Mouse (Mus musculus): Measurements from ENCODE around the gene Tuba1b.
"Not testable (repeated sequence)": the region's sequence is repeated elsewhere in the genome, so short reads cannot be mapped to it uniquely, and the experiment has no call there.

Tuba1b gene

DNA sequence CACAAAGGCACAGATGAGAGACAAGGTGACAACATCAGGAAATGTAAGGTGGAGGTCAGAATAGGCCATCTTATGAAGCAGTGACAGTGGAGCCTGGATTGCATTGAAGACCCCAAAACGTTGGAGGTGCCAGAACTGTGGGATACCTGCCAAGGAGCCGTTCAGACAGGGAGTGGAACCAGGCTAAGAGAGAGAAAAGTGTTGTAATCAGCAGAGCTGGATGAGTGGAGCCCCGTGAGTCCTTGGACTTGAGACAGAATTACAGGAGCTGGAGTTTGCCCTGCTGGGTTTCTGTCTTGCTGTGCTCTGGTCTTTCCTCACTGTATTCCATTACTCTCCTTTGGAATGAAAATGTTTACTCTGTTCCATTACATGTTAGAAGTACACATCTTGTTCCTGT lies 11.8 kb downstream of the Tuba1b start:
- no peak for DNase-seq (ENCODE audit: low spot score)

GRCm38 (mm10) chr15:98921510-98921909 lies 12.9 kb downstream of the Tuba1b start:
- DNase-seq (ENCODE audit: low spot score): no peak

DNA sequence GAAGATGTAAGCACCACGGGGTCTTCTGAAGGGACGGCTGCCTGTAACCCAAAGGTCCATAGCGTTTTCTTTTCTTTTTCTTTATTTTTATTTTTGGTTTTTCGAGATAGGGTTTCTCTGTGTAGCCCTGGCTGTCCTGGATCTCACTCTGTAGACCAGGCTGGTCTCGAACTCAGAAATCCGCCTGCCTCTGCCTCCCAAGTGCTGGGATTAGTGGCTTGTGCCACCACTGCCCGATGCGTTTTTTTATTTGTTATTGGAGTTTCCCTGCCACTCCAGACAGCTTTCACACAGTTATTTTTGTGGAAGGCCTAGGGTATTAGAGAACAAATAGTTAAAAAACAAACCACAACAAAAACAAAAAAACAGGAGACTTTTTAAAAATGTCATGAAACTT lies 15.9 kb downstream of the Tuba1b start:
- not testable (repeated sequence) for DNase-seq (ENCODE audit: low spot score)

DNA sequence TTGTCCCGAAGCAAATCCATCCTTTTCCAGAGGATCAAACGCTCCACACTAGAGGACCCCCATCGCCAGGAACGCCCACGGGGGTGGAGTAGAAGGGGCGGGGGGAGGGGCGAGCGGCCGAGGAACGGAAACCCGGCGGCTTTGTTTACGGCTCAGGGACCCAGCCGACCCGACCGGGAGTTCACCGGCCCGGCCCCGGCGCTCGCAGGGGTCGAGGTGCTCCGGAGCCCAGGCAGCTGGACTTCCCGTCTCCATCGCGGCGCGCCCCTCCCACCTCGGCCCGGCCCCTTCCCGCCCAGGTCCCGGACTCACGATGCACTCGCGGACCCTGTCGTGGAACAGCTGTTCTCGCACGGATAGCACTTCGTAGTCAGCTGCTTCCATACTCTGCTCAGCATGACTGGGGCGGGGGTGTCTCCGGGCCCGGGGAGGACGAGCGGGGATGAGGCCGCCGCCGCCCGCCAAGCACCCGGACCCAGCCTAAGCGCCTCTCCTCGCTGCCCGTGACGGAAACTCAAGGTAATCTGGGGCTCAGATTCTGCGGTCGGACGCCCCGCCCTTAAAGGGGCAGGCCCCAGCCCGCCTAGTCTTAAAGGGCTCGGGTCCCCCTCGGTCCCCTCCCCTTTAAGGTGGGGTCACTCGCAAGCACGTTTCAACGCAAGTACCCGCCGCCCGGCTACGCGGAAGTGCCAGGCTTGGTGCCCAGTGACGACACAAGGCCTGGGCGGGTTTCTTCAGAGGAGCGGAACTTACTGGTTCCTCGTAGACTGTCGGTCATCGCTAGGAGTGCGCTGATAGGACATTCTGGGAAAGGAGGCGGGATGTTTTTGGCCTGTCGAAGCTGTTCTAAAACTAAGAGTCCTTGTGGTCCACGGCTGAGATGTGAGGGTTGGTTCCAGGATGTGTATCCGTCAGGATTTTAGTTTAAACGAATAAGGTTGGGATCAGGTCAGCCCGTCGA lies 16.5 kb downstream of the Tuba1b start, which contains the start of gene Lmbr1l:
Gene Lmbr1l (minus strand): TSS at position 694 of the 961 bp plus-strand sequence.
- peak; percentile 99 for DNase-seq (ENCODE audit: low spot score)

DNA sequence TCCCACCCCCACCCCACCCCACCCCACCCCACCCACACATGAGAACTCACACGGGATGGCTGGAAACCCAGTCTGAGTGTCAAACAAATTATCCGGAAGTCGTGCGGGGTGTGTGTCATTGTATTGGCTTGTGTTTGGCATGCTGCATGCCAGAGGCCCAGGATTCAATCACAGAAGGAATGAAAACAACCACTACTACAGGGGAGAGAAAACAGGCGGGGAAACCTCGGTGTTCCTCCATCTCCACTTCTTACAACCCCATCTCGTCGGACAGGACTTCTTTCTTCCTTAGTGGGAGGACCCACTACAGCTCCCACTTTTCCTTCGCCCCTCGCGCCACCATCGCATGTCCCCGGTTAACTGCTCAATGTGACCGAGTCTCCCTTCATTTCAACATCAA lies 17.3 kb downstream of the Tuba1b start:
- no peak for DNase-seq (ENCODE audit: low spot score)

DNA sequence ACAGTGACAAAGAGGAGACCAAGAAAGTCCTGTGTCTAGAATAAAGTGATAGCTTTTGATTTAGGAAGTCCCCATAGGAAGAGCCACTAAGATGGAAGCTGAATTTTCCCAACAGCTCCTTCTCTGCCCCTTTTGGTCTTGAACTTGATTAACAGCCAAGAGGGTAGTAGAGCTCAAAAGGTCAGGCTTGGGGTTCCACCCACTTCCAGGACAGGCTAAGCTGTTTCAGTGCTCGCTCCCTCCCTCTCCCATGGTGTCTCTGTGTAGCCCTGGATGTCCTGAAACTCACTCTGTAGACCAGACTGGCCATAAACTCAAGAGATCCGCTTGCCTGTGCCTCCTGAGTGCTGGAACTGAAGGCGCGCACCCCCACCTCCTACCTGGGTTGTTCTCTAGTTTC lies 18.3 kb downstream of the Tuba1b start:
- no peak for DNase-seq (ENCODE audit: low spot score)

DNA sequence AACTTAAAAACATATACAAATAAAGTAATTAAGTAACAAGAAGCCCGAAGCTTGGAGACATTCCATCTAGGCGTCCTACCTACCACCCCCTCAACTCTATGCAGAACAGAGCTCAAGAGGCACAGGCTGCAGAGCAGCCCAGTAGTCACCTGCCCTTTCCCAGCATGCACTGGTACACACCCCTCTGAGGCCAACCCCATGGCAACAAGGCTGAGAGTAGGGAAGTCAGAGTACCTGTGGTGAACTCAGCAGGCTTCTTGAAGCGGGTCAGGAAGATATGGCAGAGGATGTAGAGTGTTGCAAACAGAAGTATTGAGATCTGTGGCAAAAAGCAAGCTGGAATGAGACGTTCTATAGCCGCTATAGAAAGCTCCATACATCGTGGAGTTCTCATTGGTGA lies 19.5 kb downstream of the Tuba1b start:
- DNase-seq (ENCODE audit: low spot score): no peak

DNA sequence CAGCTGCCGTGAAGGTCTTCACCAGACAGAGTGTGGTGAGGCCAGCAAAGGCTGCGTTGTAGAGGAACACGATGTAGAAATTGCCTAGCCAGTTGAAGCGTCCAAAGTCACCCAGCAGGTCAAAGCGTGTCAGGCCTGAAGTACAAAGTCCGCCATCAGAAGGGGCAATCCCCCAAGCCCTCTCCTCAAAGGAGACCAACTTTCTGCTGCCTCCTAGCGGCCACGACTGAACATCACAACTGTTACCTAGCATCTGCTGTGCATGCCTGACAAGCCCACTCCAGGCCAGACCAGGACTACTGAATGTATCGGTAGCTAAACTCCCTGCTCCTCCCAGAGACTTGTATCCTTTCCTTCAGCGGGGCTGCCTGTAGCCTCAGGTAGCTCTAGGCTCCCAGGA lies 29.7 kb downstream of the Tuba1b start:
- DNase-seq (ENCODE audit: low spot score): no peak

DNA sequence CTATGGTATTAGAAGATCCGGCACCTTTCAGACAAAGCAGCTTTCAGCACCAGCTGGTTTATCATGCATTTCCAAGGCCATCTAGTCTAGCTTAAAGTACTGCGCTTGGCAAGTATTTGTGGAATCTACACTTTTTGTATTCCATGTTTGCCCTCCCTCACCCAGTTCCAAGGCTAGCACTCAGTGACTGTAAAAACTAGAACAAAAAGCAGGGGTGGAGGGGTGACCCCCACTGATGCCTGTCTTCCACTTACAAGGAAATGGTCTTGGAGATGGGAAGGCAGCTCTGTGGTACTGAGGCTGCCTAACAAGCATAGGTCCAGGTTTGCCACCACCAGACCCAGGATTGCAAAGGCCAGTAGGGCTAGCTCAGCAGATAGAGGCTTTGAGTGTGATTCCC lies 31.8 kb downstream of the Tuba1b start:
- DNase-seq (ENCODE audit: low spot score): no peak

- no peak for DNase-seq (ENCODE audit: low spot score)
These were observed 32.8 kb downstream of the Tuba1b start for GRCm38 (mm10) chr15:98901530-98901929.

DNA sequence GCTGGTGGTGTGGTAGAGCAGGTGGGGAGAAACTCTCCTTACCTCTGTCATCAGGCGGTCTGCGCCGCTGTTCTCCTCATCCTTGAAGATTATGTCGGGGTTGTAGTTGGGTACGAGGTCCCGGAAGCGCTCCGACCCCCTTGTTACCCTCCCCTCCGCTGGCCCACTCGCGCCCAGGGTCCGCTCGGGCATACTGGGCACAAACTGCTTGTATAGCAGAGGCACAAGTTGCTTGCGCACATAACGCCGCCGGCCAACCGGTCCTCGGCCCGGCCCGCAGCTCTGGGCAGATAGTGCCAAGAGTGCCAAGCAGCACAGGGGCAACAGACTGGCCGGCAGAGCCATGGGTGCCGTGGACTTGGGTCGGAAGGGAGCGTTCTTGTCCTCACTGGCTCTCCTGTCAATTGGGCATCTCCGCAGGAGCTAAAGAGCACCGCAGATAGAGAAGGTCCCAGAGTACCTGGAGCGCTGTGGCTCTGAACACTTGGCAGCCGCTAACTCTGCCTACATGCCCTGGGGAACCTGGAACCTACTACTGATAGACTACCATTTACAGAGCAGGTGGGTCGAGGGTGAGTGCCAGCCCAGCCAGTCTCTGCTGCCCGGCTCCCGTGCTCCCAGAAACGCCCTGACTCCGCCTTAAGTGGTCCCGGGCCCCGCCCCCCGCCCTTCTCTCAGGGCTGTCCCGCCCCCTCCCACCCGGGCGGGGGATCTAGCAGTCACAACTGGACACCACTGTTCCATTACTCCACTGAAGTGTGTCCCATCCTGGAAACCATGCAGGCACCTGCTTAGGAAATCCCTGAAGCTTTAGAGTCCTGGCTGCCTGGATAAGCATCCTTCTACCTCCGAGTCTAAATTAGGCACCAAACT lies 36.2 kb downstream of the Tuba1b start, which contains the start of gene Dhh:
Gene Dhh (minus strand): TSS at position 613 of the 873 bp plus-strand sequence.
- DNase-seq (ENCODE audit: low spot score): peak; percentile 66

DNA sequence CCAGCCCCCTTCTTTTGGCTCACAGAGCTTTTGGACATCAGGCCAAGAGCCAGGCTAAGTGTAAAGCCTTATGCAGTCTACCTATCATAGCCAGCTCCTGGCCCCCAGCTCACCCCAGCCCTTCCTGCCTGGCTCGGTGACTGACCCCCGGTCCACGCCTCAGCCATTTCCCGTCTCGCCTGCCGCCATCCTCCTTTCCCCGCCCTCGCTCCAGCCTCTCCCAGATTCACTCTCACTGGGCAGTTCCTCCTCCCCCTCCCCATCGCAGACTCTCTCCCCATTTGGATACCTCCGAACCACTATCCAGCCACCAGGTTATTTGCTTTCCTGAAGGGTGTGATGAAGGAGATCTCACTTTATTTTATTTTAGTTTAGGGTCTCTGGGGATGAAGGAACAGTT lies 36.9 kb downstream of the Tuba1b start:
- peak; percentile 44 for DNase-seq (ENCODE audit: low spot score)

DNA sequence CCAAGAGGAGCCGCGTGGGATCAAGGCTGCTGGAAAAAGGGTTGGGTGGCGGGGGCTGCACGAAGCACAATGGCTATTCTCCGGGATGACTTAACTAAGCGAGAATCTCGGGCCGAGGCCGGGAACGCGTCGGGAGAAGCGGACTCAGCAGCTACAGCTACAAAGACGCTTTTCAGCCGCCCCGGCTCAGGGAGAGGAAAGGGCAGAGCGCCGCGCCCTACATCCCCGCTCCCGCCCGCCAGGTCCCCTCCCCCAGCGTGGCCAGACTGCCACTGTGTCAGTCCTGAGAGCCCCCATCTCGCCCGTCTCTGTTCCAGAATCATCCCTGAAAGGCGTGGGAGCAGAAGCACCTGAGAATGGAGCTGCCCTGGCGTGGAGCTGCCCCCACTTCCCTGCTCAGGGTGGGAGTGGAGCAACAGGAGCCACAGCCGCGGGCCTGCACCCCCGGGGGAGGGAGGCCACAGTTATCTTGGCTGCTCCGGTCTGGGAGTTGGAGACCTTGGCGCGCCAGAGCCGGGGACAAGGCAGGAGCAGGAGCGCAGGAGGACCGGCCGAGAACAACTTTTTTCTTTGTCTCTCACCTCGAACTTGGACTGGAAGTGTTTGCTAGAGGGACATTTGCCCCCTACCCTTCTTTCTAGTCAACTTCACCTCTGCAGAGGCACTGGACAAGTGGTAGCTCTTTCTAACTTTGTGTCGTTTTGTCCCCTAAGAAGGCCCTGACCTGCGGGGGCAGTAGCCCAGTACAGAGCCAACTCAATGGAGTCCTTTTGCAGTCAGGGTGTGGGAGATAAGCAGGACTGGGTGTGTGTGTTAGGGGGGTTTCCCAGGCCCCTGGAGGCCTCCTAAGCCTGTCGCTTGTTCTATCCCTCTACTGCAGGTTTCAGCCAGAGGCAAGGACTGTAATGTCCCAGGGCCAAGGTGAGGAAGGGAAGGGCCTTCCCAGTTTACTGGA lies 38.5 kb downstream of the Tuba1b start:
- peak; percentile 82 for DNase-seq (ENCODE audit: low spot score)

DNA sequence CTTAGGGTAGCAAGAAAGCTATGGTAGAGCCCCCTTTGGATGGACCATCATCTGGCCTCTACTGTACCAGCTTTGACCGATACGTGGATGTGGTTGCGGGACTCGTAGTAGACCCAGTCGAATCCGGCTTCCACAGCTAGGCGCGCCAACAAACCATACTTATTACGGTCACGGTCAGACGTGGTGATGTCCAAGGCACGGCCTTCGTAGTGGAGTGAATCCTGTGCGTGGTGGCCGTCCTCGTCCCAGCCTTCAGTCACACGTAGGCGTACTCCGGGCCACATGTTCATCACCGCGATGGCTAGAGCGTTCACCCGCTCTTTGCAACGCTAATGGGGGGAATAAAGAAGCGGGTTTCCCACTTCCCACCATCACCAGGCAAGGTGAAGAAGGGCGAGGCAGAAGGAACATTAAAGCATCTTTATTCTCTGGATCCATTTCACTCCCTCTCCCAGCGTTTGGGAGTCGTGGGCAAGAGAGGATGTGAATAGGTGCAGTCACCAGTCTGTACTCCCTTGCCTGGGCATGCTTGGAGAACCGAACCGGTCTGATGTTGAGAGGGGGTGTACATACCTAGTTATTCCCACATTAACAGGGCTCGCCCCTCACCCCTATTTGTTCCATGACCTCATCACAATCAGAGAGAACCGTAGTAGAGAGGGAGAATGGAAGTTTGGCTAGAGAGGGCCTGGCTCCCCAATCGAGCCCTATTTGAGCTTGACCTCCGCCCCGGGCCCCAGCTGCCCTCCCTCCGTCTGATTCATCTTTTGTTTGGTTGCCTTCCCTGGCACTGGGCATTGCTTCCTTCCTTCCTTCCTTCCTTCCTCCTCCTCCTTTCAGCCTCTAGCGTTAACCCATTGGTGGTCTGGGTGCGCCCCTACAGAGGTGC lies 39.4 kb downstream of the Tuba1b start:
- no peak for DNase-seq (ENCODE audit: low spot score)

GRCm38 (mm10) chr15:98893940-98894745 lies 40.2 kb downstream of the Tuba1b start, which contains the start of gene Rhebl1:
Gene Rhebl1, minus strand, starts transcription at chr15:98894540.
- DNase-seq (ENCODE audit: low spot score): peak; percentile 38

GRCm38 (mm10) chr15:98893036-98893435 lies 41.3 kb downstream of the Tuba1b start:
- DNase-seq (ENCODE audit: low spot score): no peak

- peak; percentile 34 for DNase-seq (ENCODE audit: low spot score)
These were observed 42.3 kb downstream of the Tuba1b start for GRCm38 (mm10) chr15:98891907-98892606.

- no peak for DNase-seq (ENCODE audit: low spot score)
These were observed 43.1 kb downstream of the Tuba1b start for GRCm38 (mm10) chr15:98891198-98891742.

GRCm38 (mm10) chr15:98887526-98887925 lies 46.8 kb downstream of the Tuba1b start:
- no peak for DNase-seq (ENCODE audit: low spot score)
